Mouse (Mus musculus): Measurements from ENCODE around the gene Ogg1. TPM values are rescaled to one million over a fixed set of nuclear protein-coding genes. Genes with fewer than 3 reads are reported as not detected.

Ogg1 gene
- polyA plus RNA-seq, 1 experiment from 2014 or later, result 26.2 TPM

DNA sequence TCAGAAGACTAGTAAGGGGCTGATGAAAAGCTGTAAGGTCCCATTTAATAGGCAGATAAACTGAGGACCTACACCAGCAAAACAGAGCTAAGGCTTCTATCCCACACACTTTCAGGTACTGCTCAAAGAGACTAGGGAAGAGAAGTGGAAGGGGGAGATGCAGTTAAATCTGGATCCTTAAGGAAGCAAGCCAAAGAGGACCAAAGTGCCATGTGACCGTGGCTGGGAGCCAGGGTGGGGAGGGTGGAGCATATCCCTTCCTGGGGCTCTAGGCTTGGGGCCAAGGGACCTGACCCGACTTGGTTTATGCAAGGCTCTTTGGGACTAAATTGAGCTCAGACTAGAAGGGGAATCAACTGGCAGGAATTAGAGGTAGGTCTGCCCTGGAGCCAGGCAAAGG lies 17.5 kb downstream of the Ogg1 start:
- no peak for ATAC-seq
- H3K27me3 ChIP-seq, result no peaks in the 10 kb centered on the region
- in situ Hi-C loops (cut with MboI; ENCODE audit: low pct_unique_long_range_greater_than_20kb), result no loop called here
- no peak for DNase-seq (ENCODE audit: low read depth, low spot score)
- ChIA-PET POLR2A (interaction anchor here (0.8 to 1.4 kb wide), 6 partner anchors 13 to 75 kb away, joined by 3 to 6 read pairs (median 3); partner anchors contain the start of gene Rpusd3), CTCF (interaction anchor here (1.0 to 1.3 kb wide), 2 partner anchors 11 to 12 kb away, joined by 3 to 4 read pairs; no protein-coding TSS in a partner anchor)
- TF ChIP-seq CTCF (IDR thresholded peaks at IDR 0.05), result no peak

DNA sequence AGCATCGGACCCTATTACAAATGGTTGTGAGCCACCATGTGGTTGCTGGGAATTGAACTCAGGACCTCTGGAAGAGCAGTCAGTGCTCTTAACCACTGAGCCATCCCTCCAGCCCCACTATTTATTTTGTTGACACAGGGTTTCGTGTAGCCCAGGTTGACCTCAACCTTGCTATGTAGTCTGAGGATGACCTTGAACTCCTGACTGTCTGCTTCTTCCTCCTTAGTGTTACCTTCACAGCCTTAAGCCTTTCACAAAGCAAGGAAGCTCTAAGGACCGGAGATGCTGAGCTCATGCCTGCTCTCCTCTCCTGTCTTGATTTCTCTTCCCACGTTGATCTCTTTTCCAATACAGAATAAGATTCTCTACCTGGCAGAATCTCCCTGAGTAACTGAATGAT lies 20.1 kb downstream of the Ogg1 start:
- H3K27me3 ChIP-seq, result no peaks in the 10 kb centered on the region
- ATAC-seq (no peak), DNase-seq (ENCODE audit: low read depth, low spot score) (no peak)
- POLR2A ChIA-PET, result no interaction called here
- in situ Hi-C loops (cut with MboI; ENCODE audit: low pct_unique_long_range_greater_than_20kb), result no loop called here
- TF ChIP-seq CTCF (IDR thresholded peaks at IDR 0.05), result no peak
- CTCF ChIA-PET, result no interaction called here

DNA sequence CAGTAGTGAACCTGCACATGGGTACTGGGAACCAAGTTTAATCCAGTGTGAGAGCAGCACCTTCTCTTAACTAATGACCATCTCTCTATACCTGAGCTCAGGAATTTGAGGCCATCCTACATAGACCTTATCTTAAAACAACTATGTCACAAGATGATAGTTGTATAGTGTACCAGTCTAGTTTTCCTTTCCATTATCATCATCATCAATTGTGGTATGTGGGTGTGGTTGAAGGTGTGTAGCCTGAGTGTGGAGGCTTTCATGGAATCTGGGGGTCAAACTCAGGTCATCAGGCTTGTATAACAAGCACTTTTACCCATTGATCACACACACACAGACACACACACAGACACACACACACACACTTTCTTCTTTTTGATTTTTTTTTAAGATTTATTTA lies 23.8 kb downstream of the Ogg1 start:
- TF ChIP-seq CTCF (IDR thresholded peaks at IDR 0.05), result no peak
- ChIA-PET CTCF (interaction anchor here (1.1 kb wide), 1 partner anchor 29 kb away, joined by 3 read pairs; no protein-coding TSS in a partner anchor), POLR2A (no interaction called here)
- H3K27me3 ChIP-seq, result no peaks in the 10 kb centered on the region
- in situ Hi-C loops (cut with MboI; ENCODE audit: low pct_unique_long_range_greater_than_20kb), result no loop called here
- no peak for ATAC-seq
- DNase-seq (ENCODE audit: low read depth, low spot score), result no peak

DNA sequence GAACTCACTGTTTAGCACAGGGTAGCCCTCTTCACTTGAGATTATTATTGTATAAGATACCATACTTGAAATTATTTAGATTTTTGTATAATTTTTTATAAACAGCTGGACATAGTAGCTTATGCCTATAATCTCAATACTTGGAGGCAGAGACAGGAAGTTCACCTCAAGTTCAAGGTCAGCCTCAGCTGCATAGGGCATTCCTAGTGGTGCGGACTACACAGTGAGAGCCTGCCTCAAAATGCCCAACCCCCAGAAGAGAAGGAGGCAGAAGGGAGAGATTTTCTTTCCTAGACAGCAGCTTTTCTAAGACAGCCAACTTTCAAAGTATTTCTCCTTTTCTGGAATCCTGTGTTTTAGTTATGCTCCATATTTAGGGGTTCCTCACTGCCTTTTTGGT lies 24.4 kb downstream of the Ogg1 start:
- no peaks in the 10 kb centered on the region for H3K27me3 ChIP-seq
- no peak for ATAC-seq
- POLR2A ChIA-PET, result interaction anchor here (1.0 kb wide), 1 partner anchor 11 kb away, joined by 3 read pairs; no protein-coding TSS in a partner anchor
- in situ Hi-C loops (cut with MboI; ENCODE audit: low pct_unique_long_range_greater_than_20kb), result no loop called here
- no peak for TF ChIP-seq CTCF (IDR thresholded peaks at IDR 0.05)
- CTCF ChIA-PET, result no interaction called here
- no peak for DNase-seq (ENCODE audit: low read depth, low spot score)

DNA sequence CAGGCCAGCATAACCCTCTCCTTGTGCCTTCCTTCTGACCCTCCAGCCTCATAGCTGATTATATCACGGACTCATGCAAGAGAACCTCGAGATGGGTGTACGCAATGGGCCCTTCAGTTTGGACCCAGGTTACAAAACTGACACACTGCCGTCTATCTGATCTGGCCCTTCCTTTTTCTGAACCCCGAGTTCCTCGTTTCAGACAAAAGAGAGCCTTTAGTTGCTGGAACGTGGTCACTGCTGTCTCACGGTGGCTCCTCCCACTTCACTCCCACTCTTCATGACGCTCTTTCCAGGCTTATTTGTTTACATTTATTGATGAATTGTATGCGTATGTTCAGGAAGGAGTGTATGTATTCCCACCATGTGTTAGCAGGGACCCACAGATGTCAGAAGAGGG lies 24.9 kb downstream of the Ogg1 start:
- POLR2A ChIA-PET, result interaction anchor here (1.0 kb wide), 1 partner anchor 11 kb away, joined by 3 read pairs; no protein-coding TSS in a partner anchor
- no peak for ATAC-seq
- in situ Hi-C loops (cut with MboI; ENCODE audit: low pct_unique_long_range_greater_than_20kb), result no loop called here
- H3K27me3 ChIP-seq, result no peaks in the 10 kb centered on the region
- CTCF ChIA-PET, result no interaction called here
- no peak for DNase-seq (ENCODE audit: low read depth, low spot score)
- no peak for TF ChIP-seq CTCF (IDR thresholded peaks at IDR 0.05)

DNA sequence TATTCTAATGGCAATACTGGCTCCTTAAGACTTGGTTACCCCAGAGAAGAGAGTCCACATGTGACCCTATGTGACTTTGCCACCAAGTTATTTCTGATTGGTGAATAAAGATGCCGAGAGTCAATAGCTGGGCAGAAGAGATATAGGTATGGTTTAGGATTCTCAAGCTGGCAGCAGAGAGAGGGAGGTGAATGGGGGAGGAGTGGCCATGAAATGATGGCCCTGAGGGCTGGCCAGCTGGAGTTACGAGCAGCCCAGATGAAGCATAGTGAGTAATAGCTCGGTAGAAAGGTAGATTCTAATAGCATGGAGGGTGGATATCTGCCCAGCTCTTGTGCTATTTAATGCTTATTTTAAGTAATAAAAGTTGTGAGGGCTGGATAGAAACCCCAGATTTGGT lies 26.0 kb downstream of the Ogg1 start:
- no peak for TF ChIP-seq CTCF (IDR thresholded peaks at IDR 0.05)
- CTCF ChIA-PET, result interaction anchor here (1.2 kb wide), 1 partner anchor 19 kb away, joined by 4 read pairs; no protein-coding TSS in a partner anchor
- ATAC-seq (no peak), DNase-seq (ENCODE audit: low read depth, low spot score) (no peak)
- POLR2A ChIA-PET, result no interaction called here
- H3K27me3 ChIP-seq, result no peaks in the 10 kb centered on the region
- in situ Hi-C loops (cut with MboI; ENCODE audit: low pct_unique_long_range_greater_than_20kb), result no loop called here

DNA sequence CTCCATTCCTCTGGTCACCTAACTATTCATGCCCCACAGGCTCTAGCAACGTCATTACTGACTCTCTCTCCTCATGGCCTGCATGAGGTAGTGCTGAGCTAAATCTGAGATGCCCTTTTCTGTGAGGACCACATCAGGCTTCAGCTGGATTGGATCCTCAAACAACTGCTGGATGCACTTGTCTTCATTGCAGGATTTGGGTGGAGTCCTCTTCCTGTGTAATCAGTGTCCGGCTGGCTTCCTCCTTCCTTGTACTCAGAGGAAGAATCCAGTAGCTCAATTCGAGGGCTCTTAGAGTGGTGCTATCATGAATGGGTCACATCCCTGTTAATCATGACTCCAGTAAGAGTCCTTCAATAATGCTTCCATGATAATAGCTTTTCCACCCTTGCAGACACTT lies 26.9 kb downstream of the Ogg1 start:
- ChIA-PET CTCF (interaction anchor here (1.1 kb wide), 1 partner anchor 9 kb away, joined by 4 read pairs; no protein-coding TSS in a partner anchor), POLR2A (no interaction called here)
- TF ChIP-seq CTCF (IDR thresholded peaks at IDR 0.05), result no peak
- no peak for DNase-seq (ENCODE audit: low read depth, low spot score)
- no peaks in the 10 kb centered on the region for H3K27me3 ChIP-seq
- no peak for ATAC-seq
- in situ Hi-C loops (cut with MboI; ENCODE audit: low pct_unique_long_range_greater_than_20kb), result no loop called here

DNA sequence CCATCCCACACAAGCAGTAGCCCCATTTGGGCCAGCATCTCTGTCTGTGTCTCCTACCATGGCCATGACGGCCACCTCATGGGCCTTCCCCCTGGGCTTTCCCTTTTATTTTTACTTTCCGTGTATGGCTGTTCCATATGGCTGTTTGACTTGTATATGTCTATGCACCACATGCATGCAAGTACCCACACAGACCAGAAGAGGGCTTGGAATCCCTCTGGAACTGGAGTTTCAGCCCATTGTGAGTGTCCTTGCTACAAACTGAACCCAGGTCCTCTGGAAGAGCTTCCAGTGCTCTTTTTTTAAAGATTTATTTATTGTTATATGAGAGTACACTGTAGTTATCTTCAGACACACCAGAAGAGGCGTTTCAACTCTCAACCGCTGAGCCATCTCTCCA lies 34.7 kb downstream of the Ogg1 start:
- POLR2A ChIA-PET, result interaction anchor here (0.7 to 1.8 kb wide), 3 partner anchors 17 to 175 kb away, joined by 3 to 6 read pairs (median 5); partner anchors contain the start of genes Arpc4 and Camk1
- DNase-seq (ENCODE audit: low read depth, low spot score) (no peak), ATAC-seq (no peak)
- no peaks in the 10 kb centered on the region for H3K27me3 ChIP-seq
- in situ Hi-C loops (cut with MboI; ENCODE audit: low pct_unique_long_range_greater_than_20kb), result no loop called here
- CTCF ChIA-PET, result interaction anchor here (1.7 kb wide), 1 partner anchor 10 kb away, joined by 4 read pairs; no protein-coding TSS in a partner anchor
- no peak for TF ChIP-seq CTCF (IDR thresholded peaks at IDR 0.05)

DNA sequence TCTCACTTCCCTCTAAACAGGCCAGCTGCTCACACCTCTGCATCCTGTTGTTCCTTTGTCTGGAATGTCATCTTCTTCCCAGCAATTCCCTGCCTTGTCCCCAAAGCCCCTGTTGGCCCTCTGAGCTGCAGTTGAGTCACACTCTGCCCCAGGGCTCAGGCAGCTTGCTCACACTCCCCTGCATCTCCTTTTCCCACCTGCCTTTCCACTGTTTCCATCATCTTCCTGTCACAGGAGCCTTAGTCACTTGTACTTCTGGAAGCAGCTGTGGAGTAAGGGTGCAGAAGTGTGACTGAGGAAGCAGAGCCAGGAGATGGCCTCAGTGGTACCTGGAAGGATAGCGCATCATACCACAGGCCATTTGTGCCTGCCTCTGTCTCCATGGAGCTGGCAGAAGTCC lies 35.5 kb downstream of the Ogg1 start:
- ATAC-seq (peak; percentile 44), DNase-seq (ENCODE audit: low read depth, low spot score) (no peak)
- in situ Hi-C loops (cut with MboI; ENCODE audit: low pct_unique_long_range_greater_than_20kb), result no loop called here
- ChIA-PET CTCF (interaction anchor here (1.1 to 1.7 kb wide), 2 partner anchors 8 to 11 kb away, joined by 4 read pairs; no protein-coding TSS in a partner anchor), POLR2A (interaction anchor here (1.0 to 1.8 kb wide), 2 partner anchors 11 to 18 kb away, joined by 3 to 6 read pairs; partner anchors contain the start of gene Camk1)
- no peak for TF ChIP-seq CTCF (IDR thresholded peaks at IDR 0.05)
- no peaks in the 10 kb centered on the region for H3K27me3 ChIP-seq

DNA sequence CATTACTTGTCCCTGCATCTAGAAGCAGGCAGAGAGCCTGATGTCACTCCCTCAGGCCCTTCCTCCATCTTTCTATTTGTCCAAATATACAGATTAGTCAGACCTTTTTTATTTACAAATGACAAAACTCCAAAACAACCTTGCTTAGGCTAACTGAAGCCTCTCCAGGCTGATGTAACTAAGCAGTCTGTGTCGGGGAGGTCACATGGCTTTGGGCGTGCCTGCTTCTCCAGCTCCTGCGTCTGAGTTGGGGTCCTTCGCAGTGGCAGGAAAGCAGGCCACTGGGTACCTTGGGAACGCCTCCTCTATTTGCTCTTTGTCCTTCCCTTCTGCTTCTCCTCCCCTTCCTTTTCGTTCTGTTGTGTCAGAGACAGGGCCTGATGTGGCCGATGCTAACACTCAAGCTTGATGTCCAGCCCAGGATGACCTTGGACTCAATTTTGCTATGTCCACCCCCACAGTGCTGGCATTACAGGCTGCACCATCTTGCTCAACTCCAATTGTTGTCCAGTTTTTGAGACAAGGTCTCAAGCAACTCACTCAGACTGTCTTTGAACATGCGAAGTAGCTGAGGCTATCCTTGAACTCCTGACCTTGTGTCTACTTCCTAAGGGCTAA lies 37.9 kb downstream of the Ogg1 start:
- DNase-seq (ENCODE audit: low read depth, low spot score) (no peak), ATAC-seq (no peak)
- in situ Hi-C loops (cut with MboI; ENCODE audit: low pct_unique_long_range_greater_than_20kb), result no loop called here
- H3K27me3 ChIP-seq, result no peaks in the 10 kb centered on the region
- POLR2A ChIA-PET, result interaction anchor here (0.7 to 1.1 kb wide), 2 partner anchors 10 to 38 kb away, joined by 3 to 4 read pairs; partner anchors contain the start of gene Ogg1
- TF ChIP-seq CTCF (IDR thresholded peaks at IDR 0.05), result no peak
- CTCF ChIA-PET, result interaction anchor here (0.8 to 1.6 kb wide), 2 partner anchors 16 to 27 kb away, joined by 3 to 4 read pairs; no protein-coding TSS in a partner anchor

DNA sequence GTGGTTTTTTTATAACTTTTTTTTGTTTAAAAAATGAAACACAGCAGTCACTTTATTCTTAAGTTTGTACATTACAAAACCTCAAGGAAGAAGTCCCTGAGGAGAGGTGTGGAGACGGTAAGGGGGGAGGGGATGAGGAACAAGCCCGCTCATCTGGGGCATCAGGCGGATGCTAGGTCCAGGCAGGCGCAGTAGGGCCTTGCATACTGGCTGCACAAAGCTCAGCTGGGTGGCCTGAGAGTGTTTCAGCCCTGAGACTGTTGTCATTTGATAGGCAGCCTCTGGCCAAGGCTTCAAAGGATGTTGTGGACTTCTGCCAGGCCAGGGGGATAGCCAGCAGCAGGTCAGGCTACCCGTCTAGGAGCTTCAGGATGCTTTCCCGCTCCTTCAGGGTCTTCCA lies 39.9 kb downstream of the Ogg1 start:
- in situ Hi-C loops (cut with MboI; ENCODE audit: low pct_unique_long_range_greater_than_20kb), result no loop called here
- ATAC-seq (no peak), DNase-seq (ENCODE audit: low read depth, low spot score) (no peak)
- no peaks in the 10 kb centered on the region for H3K27me3 ChIP-seq
- TF ChIP-seq CTCF (IDR thresholded peaks at IDR 0.05), result no peak
- POLR2A ChIA-PET, result interaction anchor here (0.6 kb wide), 1 partner anchor 8 kb away, joined by 3 read pairs; no protein-coding TSS in a partner anchor
- CTCF ChIA-PET, result no interaction called here

Measured in Patski (cell line).